Mouse (Mus musculus) layer of hippocampus, adult 9-11 months (tissue): ENCODE measurements around the gene Dnmt3b.
"Not testable (repeated sequence)": the region's sequence is repeated elsewhere in the genome, so short reads cannot be mapped to it uniquely, and the experiment has no call there.

Source experiments
- DNase-seq: peaks from one replicate; pipeline ENCODE4 v3.0.0; 2022

Dnmt3b gene

GRCm38 (mm10) chr2:153638977-153639680 is 10.1 kb upstream of the Dnmt3b start:
- DNase-seq: no peak

DNA sequence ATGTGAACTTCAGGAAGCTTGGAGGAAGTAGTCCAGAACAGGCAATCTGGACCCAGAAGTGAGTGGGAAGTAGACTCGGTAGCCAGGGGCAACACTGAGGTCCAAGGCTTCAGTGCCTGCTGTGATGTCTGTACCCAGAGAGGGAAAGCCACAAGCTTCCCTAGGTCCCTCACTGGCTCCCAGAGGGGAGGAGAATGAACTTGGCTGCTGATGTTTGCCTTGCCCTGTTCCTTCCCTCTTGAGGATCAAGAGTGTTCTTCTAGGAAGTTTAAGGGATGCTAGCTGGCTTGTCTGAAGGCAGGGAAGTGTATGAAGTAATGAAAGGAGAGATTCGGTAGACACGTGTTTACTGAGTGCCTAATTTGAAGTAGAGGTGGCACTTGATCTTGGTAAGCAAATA is 6.8 kb upstream of the Dnmt3b start:
- no peak for DNase-seq

DNA sequence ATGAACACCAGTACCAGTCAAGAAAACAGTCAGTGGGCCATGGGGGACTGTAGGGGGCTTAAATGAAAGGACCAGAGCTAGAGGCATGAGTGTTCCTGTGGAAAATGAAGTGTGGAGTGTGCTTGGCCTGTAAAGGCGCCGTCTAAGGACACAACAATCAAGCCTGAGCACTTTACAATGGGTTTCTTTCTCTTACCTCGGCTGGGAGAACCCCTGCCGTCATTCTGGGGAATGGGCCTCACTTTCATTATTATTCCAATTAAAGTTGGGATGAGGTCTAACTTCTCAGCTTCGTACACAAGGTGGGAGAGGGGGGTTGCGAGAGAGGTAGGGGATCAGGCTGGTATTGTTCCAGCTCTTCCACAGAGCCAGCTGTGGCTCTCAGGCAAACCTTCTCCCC is 6.3 kb upstream of the Dnmt3b start:
- DNase-seq: no peak

DNA sequence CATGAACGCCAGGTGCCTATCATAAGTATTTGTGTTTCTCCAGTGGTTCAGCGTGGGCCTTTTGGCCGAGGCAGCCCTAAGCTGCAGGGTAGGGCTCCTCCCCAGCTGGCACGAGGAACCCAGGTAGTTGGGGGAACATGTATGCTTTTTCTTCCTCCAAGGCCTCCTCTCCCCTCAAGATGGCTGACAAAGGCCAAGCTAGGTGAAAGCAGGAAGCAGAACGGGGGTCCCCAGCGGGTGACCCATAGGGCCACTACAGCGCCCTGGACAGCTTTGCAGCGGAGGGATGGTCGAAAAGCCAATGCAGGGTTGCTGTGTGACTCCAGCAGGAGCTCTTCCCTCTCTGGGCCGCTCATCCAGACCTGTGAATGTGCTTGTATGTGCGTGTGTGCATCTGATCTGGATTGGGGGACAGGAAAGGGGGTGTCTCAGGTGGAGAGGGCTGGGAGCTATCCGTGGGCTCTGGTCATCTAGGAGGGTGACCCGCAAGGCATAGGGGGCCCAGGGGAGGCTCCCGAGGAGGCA is 415 bp upstream of the Dnmt3b start:
- no peak for DNase-seq

- DNase-seq: no peak
Measured at GRCm38 (mm10) chr2:153650014-153650687, 901 bp downstream of the Dnmt3b start.

DNA sequence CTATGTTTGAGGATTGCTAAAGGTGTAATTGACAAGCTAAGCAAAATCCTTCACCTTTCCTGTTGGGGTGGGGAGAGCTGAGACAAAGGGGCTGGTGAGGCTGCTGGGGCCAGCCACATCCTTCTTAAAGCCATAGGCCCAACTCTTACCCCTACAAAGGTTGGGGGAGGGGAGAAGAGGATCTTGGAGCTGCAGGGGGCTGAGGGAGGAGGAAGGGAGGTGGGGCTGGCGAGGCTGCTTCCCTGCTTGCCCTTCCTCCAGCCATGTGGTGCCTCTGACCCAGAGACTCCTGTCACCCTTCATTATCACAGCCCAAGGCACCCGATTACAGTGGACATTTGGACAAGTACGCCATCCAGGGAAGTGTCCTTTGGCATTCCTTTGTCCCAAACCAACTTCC is 2.4 kb downstream of the Dnmt3b start:
- no peak for DNase-seq

DNA sequence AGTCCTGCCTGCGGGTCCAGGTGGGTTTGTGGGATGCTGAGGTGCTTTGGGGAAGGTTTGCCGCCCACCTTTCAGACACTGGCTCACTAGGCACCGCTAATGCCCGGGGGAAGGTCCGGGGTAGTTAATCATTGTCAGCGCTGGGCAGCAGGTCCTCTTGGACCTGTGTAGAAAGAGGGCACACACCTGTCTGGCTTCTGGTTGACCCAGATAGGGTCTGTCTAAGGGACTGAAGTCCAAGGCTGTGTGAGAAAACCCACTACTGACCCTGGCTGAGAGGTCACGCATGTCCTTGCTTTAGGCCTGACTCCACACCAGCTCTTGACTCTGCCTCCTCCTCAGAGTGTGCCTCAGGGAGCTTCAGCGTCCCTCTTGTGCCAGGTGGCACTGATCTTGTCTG is 8.4 kb downstream of the Dnmt3b start:
- DNase-seq: not testable (repeated sequence)

DNA sequence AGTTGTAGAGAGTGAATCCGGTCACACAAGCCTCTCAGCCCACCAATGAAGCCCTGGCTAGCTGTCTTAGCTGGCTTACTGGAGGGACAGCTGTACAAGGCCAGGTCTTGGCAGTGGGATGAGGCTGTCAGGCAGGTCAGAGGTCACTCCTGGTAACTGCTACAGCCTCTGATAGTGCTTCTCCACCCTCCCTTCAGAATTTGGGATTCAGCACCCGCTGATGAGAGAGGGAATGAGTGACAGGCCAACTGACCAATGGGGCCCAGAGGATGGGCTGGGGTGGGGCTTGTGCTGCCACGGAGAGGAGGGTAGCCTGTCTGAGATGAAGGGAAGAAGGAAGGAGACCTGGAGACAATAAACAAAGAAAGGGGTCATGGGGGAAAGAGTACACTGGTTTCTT is 11.4 kb downstream of the Dnmt3b start:
- no peak for DNase-seq

DNA sequence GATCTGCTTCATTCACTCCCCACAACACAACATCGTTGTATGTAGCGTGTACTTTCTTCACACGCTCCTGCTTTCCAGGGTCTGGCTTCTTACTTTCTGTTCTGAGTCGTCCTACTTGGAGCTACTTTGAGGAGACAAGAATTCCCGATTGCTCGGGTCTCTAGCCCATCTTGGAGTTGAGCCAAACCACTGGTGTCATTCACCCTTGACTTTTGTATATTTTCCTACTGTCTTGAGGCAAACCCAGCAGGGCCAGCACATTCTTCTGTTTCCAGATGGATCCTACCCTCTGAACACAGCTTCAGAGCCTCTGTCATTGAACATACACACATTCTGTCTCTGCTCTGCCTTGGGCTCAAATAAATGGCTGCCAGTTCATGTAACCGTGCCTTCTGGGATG is 16.2 kb downstream of the Dnmt3b start:
- DNase-seq: no peak

DNA sequence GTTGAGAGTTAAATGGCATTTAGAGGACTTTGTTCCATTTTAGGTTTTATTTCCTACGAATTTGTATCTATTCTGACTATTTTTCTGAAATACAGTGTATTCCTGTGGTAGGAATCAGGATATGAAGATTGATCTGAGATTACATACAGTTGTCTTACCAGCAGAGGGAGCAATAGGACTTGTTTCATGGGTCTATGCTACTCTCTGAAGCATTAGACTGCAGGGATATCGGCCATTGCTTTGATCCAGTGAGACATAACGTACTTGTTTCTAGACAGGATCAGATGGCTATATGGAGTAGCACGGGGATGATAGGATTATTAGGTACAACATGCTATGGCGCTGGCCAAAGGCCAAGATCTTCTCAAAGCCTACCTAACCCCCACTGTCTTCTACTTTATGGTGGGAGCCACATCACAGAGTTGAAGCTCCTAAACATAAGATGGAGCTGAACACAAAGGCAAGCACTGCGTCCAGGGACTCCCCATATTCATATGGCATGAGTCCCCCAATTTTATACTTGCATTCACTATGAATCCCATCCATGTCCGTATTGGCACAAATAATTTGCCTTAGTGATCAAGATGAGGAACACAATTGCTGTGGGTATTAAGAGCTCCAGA is 19.6 kb downstream of the Dnmt3b start:
- peak; percentile 32 for DNase-seq

- no peak for DNase-seq
Measured at GRCm38 (mm10) chr2:153670111-153670510, 20.9 kb downstream of the Dnmt3b start.

- no peak for DNase-seq
Measured at GRCm38 (mm10) chr2:153672619-153673018, 23.4 kb downstream of the Dnmt3b start.

- DNase-seq: not testable (repeated sequence)
Measured at GRCm38 (mm10) chr2:153675364-153675763, 26.1 kb downstream of the Dnmt3b start.

DNA sequence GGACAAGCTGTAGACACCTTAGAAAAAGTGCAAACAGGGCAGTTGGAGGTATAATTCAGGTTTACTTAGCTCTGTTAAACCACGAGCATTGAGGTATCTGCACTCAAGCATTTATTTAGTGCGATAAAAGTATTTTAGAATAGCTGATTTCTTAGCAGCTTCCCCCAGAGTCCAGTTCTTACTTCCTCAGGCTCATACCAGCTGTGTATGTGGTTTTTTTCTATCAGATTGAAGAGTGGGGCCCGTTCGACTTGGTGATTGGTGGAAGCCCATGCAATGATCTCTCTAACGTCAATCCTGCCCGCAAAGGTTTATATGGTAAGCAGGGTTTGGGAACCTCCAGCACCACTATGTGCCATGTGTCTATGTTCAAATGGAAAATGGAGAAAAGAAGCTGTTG is 27.7 kb downstream of the Dnmt3b start:
- DNase-seq: no peak

GRCm38 (mm10) chr2:153677550-153677949 is 28.3 kb downstream of the Dnmt3b start:
- no peak for DNase-seq

DNA sequence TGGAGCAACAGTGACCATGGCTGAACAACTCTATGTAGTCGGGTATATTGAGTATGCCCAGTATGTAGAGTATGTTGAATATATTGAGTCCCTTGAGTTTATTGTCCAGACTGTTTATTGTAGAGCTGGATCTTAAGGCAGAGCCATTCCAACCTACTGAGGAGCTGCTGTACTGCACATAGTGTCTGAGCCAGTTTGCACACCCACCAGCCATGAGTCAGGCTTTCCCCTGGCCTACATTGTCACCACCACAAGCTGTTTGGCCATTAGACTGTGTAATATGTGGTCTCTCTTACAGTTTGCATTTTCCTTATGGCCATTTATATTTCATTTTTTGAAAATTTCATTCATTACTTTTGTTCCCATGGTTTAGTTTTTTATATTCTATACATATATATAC is 30.7 kb downstream of the Dnmt3b start:
- peak; percentile 12 for DNase-seq

- DNase-seq: not testable (repeated sequence)
Measured at GRCm38 (mm10) chr2:153693413-153693812, 44.2 kb downstream of the Dnmt3b start.

GRCm38 (mm10) chr2:153694462-153695085 is 45.3 kb downstream of the Dnmt3b start:
- DNase-seq: no peak

- DNase-seq: no peak
Measured at GRCm38 (mm10) chr2:153696352-153696751, 47.1 kb downstream of the Dnmt3b start, which contains the start of gene Dnmt3c. Gene Dnmt3c (plus strand): TSS chr2:153696652.

DNA sequence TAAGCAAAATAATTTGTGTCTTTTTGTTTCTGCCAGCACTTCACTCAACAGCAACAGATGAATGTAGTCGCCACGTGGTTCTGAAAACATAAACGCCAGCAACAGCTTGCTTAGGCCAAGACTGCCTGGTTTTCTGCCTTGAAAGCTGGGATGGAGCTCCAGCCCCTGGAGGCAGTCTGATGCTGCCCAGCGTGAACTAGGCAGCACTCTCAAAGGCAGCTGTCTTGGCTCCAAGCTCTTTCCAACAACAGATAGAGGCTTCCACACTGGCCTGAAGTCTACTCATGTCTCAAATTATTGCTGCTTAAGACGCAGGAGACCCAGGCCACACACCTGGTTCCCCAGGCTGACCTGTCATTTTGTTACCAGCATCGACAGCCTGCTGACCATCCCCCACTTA is 54.1 kb downstream of the Dnmt3b start:
- DNase-seq: no peak

DNA sequence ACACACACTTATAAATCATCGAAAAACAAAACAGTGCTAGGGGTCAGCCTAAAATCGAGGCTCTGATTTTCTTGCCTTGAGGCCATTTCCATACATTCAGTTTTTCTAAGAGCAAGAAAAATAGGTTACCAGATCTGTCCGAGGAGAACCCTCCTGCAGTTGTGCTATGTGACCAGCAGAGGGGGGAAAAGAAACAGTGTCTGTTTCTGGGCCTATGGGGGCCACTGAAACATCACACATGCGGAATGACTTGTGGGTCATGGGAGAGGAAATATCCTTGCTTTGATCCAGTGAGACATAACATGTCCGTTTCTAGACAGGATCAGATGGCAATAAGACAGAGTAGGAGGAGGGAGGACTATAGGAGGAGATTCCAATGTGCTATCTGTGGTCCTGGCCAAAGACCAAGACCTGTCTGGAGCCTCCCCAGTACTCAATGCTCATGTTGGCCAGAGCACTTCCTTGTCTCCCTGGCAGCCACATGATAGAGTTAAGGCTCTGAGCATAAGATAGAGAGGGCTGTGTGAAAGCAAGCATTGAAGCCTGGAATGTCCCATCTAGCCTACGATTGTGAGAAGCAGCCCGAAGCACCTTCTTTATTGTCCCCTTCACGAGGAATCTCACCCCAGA is 61.6 kb downstream of the Dnmt3b start:
- no peak for DNase-seq

DNA sequence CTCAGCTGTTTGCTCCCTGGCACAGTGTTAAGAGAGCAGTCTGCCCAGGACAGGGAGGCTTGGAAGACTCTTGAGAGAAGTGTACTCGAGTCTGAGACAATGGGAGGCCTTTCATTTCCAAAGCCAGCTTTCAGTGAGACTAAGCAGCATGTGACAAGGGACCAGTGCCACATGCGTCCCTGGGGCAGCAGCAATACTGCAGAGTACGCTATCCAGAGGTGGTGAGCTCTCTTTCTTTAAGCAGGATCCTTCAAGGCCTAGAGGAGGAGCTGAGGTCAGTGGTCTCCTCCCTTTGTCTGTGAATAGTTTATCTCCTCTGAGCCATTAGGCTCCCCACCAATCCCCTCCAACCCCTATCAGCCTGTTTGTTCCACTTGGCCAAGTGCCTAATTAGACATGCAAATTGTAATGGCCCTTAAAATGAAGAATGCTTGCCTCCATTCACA is 63.4 kb downstream of the Dnmt3b start:
- DNase-seq: peak; percentile 41

- DNase-seq: peak; percentile 83
Measured at GRCm38 (mm10) chr2:153713227-153713626, 64.0 kb downstream of the Dnmt3b start.
